Mouse (Mus musculus) spleen, postnatal 10 days (tissue): ENCODE results near the gene Zfp750.

Experiments used
- DNase-seq, 2 experiments: peaks; one replicate each; pipeline ENCODE4 v3.0.0; 2021 to 2022; ENCODE audit warnings: low spot score in 2 of 2

The Zfp750 gene

GRCm38 (mm10) chr11:121542471-121542870 lies 23.3 kb upstream of the Zfp750 start:
- no peak for DNase-seq

- no peak for DNase-seq
These were observed 17.4 kb upstream of the Zfp750 start for GRCm38 (mm10) chr11:121536528-121536927.

- DNase-seq: no peak
These were observed 10.6 kb upstream of the Zfp750 start for GRCm38 (mm10) chr11:121529747-121530146.

GRCm38 (mm10) chr11:121524191-121524590 lies 5.1 kb upstream of the Zfp750 start:
- no peak for DNase-seq

GRCm38 (mm10) chr11:121522156-121522762 lies 3.1 kb upstream of the Zfp750 start:
- DNase-seq: no peak

- DNase-seq: no peak
These were observed 1.6 kb upstream of the Zfp750 start for GRCm38 (mm10) chr11:121520761-121521160.

GRCm38 (mm10) chr11:121519703-121520102 lies 570 bp upstream of the Zfp750 start:
- DNase-seq: no peak

GRCm38 (mm10) chr11:121517687-121518465 lies 1.3 kb downstream of the Zfp750 start:
- no peak for DNase-seq

GRCm38 (mm10) chr11:121516906-121517305 lies 2.2 kb downstream of the Zfp750 start:
- DNase-seq: no peak

GRCm38 (mm10) chr11:121515996-121516395 lies 3.1 kb downstream of the Zfp750 start:
- DNase-seq: no peak

GRCm38 (mm10) chr11:121512896-121513572 lies 6.1 kb downstream of the Zfp750 start:
- DNase-seq: no peak

GRCm38 (mm10) chr11:121510512-121511246 lies 8.5 kb downstream of the Zfp750 start:
- DNase-seq: no peak

- no peak for DNase-seq
These were observed 10.7 kb downstream of the Zfp750 start for GRCm38 (mm10) chr11:121508478-121508877.

- no peak for DNase-seq
These were observed 16.9 kb downstream of the Zfp750 start for GRCm38 (mm10) chr11:121502000-121502860.

- DNase-seq: no peak
These were observed 17.6 kb downstream of the Zfp750 start for GRCm38 (mm10) chr11:121501525-121501924.

GRCm38 (mm10) chr11:121500595-121500994 lies 18.5 kb downstream of the Zfp750 start:
- DNase-seq: no peak

GRCm38 (mm10) chr11:121490651-121491050 lies 28.5 kb downstream of the Zfp750 start:
- DNase-seq: no peak

GRCm38 (mm10) chr11:121485882-121486281 lies 33.3 kb downstream of the Zfp750 start:
- peak in 1 of 2 experiments; percentile 42 for DNase-seq

- no peak for DNase-seq
These were observed 38.0 kb downstream of the Zfp750 start for GRCm38 (mm10) chr11:121481129-121481528.

- no peak for DNase-seq
These were observed 39.5 kb downstream of the Zfp750 start for GRCm38 (mm10) chr11:121479476-121480203.
